Mouse (Mus musculus) lung, postnatal 4 days (tissue): ENCODE measurements at regions not wholly inside any gene's neighbourhood (a gene's known extent, or its start where the extent isn't known, plus 50 kb on each side); places are given as distances from the start of the nearest gene placed in this dataset.

Experiments used
- DNase-seq, 2 experiments: peaks; one replicate each; pipeline ENCODE4 v3.0.0; 2021

- DNase-seq, result no peak
These were observed 73.5 kb upstream of the Tspan5 start for GRCm38 (mm10) chr3:138668394-138669092.

GRCm38 (mm10) chr3:138675881-138676280, 66.1 kb upstream of the Tspan5 start:
- DNase-seq, result no peak

GRCm38 (mm10) chr3:138678351-138678750, 63.6 kb upstream of the Tspan5 start:
- DNase-seq, result no peak

GRCm38 (mm10) chr3:138686636-138687230, 55.3 kb upstream of the Tspan5 start:
- DNase-seq, result peak; percentile 25 to 58

GRCm38 (mm10) chr3:138688606-138689005, 53.4 kb upstream of the Tspan5 start:
- no peak for DNase-seq
